Mouse (Mus musculus) layer of hippocampus, adult 2 months (tissue): ENCODE data around the gene Olfr1040. TPM values are rescaled to one million over a fixed set of nuclear protein-coding genes. Genes with fewer than 3 reads are reported as not detected.
"Not testable (repeated sequence)": the region's sequence is repeated elsewhere in the genome, so short reads cannot be mapped to it uniquely, and the experiment has no call there.

Experiments
- DNase-seq, 2 experiments: peaks; one replicate each; pipeline ENCODE4 v3.0.0; 2022; ENCODE audit warnings: low spot score in 2 of 2
- H3K27ac ChIP-seq: fragments of 200-600 bp; 2 replicates; pipeline ENCODE4 v1.8.1; 2022
- H3K4me3 ChIP-seq: fragments of 200-600 bp; 2 replicates; pipeline ENCODE4 v1.8.1; 2022; ENCODE audit warnings: mild to moderate bottlenecking
- CTCF ChIP-seq: fragments of 200-600 bp; conservative IDR thresholded peaks from 2 replicates; pipeline ENCODE4 v1.8.1; 2022; ENCODE audit warnings: antibody characterized with exemption, mild to moderate bottlenecking, moderate library complexity
- long read RNA-seq, 2 experiments: library from polyadenylated mRNA; stranded (forward); transcript quantifications; one replicate each; pipeline ENCODE4 v2.0.0; 2021; ENCODE audit warnings: borderline mapping rate in 2 of 2
- total RNA-seq, 2 experiments: library from RNA; stranded (reverse); gene quantifications; 2 replicates each; pipeline ENCODE4 v1.2.3; 2021

Gene Olfr1040
- not detected for total RNA-seq
- long read RNA-seq, experiment 1 = 0 reads
- long read RNA-seq, experiment 2 = 0 reads

DNA sequence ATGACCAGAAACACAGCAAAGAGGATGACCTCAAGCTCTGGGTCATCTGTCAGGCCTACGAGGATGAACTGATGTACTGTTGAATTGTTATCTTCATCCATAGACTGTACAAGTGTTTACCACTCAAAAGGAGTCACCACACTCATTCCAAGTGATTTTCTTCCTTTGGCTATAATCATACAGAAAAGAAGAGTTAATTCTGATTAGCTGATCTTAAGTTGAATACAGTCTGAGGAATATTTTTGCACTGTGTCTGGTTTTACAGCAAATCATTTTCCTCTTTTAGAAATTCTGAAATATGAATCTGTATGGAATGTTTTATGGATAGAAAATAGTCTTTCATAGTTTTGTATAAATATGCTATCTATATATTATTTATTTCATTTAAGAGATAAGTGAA, at the start of gene Olfr1040:
Gene Olfr1040, minus strand, starts transcription at position 101 of the 400 bp plus-strand sequence.
- TF ChIP-seq CTCF = no peak
- Histone ChIP-seq H3K4me3 (no peak within 1 kb of the TSS), H3K27ac (no peak within 1 kb of the TSS)
- no peak for DNase-seq

DNA sequence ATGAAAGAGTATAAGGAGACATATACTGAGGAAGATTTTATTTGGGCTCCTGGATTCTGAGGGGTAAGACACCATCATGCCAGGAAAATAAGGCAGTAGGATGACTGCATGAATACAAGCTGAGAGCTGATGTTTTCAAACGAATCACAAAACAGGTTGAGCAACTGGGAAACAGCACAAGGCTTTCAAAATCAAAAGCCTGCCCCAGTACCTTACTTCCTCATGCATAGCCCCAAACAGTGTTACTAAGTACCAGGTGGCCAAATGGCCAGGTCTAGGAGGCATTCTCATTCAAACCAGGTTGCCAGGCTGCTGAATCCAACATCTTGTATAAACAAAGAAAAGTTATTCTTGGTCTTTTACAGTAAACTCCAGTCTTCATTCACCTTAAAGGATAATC, 49.3 kb upstream of the Olfr1040 start:
- no peak overlapping the region for H3K27ac ChIP-seq
- no peak for TF ChIP-seq CTCF
- no peak overlapping the region for H3K4me3 ChIP-seq
- no peak for DNase-seq

DNA sequence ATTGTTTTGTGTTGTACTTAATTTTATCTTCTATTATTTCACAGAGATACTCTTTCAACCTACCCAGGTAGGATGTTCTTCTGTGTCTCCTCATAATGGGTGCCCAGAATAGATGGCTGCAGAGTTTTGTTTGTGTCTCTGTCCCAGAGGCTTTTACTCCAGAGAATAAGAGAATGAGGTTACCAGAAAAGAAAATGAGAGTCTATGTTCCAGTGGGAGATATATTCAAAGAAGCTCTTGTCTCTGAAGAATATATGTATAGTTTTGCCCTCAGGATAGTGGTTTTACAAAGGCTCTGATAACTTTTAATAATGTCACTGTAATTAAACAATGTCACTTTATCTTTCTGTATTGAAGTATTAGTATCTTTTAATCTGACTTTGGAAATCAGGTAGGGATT, 39.1 kb upstream of the Olfr1040 start, which contains the start of gene Olfr52:
Gene Olfr52, minus strand, starts transcription at position 101 of the 400 bp plus-strand sequence.
- DNase-seq = no peak
- Histone ChIP-seq H3K27ac (no peak within 1 kb of the TSS), H3K4me3 (no peak within 1 kb of the TSS)
- no peak for TF ChIP-seq CTCF

DNA sequence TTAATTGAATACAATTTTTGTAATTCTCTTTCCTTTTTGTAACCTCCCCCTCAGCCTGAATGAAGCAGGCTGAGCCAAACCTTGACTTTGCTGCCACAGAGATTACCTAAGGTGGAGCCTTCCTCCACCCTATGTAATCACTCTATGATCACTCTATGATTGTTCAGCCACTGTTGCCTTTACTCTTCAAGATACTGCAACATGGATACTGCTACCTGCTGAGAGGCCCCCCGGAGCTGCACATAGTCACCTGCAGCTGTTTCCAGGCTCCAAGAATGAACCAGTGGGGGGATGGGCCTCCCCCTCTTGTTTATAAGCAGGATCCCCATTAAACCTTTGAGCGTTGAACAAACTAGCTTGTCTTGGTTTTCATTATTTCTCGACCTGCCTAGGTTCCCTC, 33.4 kb upstream of the Olfr1040 start:
- no peak for DNase-seq
- Histone ChIP-seq H3K27ac (no peak overlapping the region), H3K4me3 (no peak overlapping the region)
- no peak for TF ChIP-seq CTCF

DNA sequence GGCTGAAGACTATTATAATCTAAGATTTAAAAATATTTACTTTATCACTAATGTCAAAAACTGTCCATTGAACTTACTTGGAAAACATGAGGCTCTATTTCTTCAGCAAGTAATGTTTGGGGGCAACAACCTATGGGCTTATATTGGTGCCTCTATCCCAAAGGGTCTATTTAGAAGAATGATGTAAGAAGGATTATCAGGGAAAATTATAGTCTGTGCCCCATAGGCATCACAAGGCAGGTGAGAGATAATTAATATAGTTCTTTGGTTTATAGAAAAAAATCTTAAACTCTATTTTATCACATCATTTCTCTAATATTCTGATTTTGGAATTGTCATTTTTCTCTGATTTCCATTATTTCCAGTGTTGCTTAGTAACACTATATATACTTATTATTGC, 31.2 kb upstream of the Olfr1040 start, which contains the start of gene Olfr1044:
Gene Olfr1044, minus strand, starts transcription at position 101 of the 400 bp plus-strand sequence.
- no peak within 1 kb of the TSS for H3K4me3 ChIP-seq
- H3K27ac ChIP-seq = no peak within 1 kb of the TSS
- DNase-seq = no peak
- TF ChIP-seq CTCF = no peak

DNA sequence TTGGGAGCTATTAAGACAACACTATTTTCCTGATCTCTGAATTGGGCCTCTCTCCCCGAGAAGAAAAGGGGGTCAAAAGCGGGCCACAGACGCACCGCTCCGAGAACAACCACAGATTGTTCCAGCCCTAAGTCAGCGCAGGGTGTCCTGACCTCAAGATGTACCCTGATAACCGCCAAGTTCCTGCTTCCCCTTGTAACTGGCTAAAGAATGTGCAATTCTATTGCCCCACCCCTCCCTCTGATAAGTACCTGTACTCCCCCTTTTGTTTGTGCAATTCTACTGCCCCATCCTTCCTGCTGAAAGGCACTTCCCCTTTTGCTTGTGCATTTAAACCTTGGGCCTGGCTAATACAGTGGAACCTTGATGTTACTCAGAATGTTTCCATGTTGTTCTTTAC, 28.9 kb upstream of the Olfr1040 start:
- not testable (repeated sequence) for H3K4me3 ChIP-seq, DNase-seq, H3K27ac ChIP-seq

DNA sequence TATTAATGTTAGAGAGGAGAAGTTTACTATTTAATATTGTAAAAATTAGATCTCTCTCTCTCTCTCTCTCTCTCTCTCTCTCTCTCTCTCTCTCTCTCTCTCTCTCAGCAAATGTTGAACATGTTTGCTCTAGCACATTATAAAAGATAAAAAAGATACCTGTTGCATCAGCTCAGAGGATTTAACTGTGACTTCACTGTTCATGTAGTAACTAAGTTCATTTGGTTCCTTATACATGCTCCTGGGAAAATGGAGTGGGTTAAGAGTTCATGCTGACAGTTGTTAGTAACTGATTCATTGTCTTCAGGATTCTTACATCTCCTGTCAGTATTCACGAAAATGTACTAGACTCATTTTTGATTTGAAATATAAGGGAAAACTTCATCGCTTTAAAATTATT, 20.9 kb upstream of the Olfr1040 start, which contains the start of gene Olfr1043:
Gene Olfr1043, minus strand, starts transcription at position 101 of the 400 bp plus-strand sequence.
- H3K4me3 ChIP-seq = no peak within 1 kb of the TSS
- no peak for TF ChIP-seq CTCF
- no peak for DNase-seq
- H3K27ac ChIP-seq = no peak within 1 kb of the TSS

DNA sequence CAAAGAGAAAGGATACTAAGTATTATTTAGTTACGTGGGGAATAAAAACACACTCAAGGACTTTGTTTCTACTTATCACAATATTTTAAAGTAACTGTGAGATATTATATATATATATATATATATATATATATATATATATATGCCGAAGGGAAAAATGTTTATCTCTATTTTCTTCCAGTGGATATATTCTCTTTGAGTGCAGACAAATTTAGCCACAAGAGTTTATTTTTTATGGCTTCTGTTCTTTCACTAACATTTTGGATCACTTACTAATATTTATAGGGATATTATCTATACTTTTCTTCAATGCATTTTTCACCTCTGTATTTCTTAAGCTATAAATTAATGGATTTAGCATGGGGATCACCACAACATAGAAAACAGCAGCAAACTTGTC, 15.2 kb upstream of the Olfr1040 start, which contains the start of gene Olfr1042:
Gene Olfr1042, minus strand, starts transcription at position 101 of the 400 bp plus-strand sequence.
- Histone ChIP-seq H3K27ac (no peak within 1 kb of the TSS), H3K4me3 (no peak within 1 kb of the TSS)
- no peak for TF ChIP-seq CTCF
- no peak for DNase-seq

DNA sequence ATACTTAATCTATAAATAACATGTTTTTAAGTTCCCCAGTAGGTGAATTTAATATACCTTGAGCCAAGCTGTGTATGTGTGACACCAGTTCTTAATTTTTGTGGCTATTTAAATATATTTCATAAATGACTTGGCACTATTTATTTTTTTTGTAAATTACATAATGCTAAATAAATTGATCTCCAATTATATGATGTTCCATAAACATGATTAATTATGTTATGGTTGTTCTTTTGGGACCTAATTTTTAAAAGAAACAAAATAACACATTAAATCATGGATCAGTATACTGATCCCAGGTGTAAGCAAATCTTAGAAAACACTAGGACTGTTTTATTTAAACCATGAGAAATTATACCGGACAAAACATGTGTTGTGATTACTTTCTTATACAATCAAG, 10.7 kb downstream of the Olfr1040 start, which contains the start of gene Olfr1039:
Gene Olfr1039, minus strand, starts transcription at position 101 of the 400 bp plus-strand sequence.
- DNase-seq = no peak
- H3K4me3 ChIP-seq = no peak within 1 kb of the TSS
- TF ChIP-seq CTCF = no peak
- no peak within 1 kb of the TSS for H3K27ac ChIP-seq

Other genes with a start within 250 kb of the Olfr1040 start
- gene Olfr1024, start 241.7 kb downstream of the Olfr1040 start, total RNA-seq = not detected
- gene Olfr1025-ps1, start 231.5 kb downstream of the Olfr1040 start, total RNA-seq = not detected
- gene Olfr1026, start 225.2 kb downstream of the Olfr1040 start, total RNA-seq = not detected
- under 1 TPM in 1 of 2 experiments, not detected in 1; 0.10 TPM for gene Olfr1028, start 196.3 kb downstream of the Olfr1040 start, total RNA-seq
- not detected for gene Olfr1029, start 172.8 kb downstream of the Olfr1040 start, total RNA-seq
- gene Olfr1030, start 167.5 kb downstream of the Olfr1040 start, total RNA-seq = not detected
- gene Olfr1031, start 156.4 kb downstream of the Olfr1040 start, total RNA-seq = not detected
- not detected for gene Olfr1032, start 141.2 kb downstream of the Olfr1040 start, total RNA-seq
- not detected for gene Olfr1033, start 126.1 kb downstream of the Olfr1040 start, total RNA-seq
- gene Olfr1034, start 100.9 kb downstream of the Olfr1040 start, total RNA-seq = not detected
- not detected for gene Olfr1036, start 72.7 kb downstream of the Olfr1040 start, total RNA-seq
- gene Olfr1037, start 59.3 kb downstream of the Olfr1040 start, total RNA-seq = not detected
- not detected for gene Olfr1039, start 10.8 kb downstream of the Olfr1040 start, total RNA-seq
- not detected for gene Olfr1042, start 15.1 kb upstream of the Olfr1040 start, total RNA-seq
- not detected for gene Olfr1043, start 20.8 kb upstream of the Olfr1040 start, total RNA-seq
- not detected for gene Olfr1044, start 31.1 kb upstream of the Olfr1040 start, total RNA-seq
- not detected for gene Olfr52, start 39.0 kb upstream of the Olfr1040 start, total RNA-seq
- not detected for gene Olfr1045, start 56.3 kb upstream of the Olfr1040 start, total RNA-seq
- gene Olfr1046, start 72.6 kb upstream of the Olfr1040 start, total RNA-seq = not detected
- not detected for gene Olfr1047, start 84.7 kb upstream of the Olfr1040 start, total RNA-seq
- gene Olfr1048, start 93.6 kb upstream of the Olfr1040 start, total RNA-seq = not detected
- not detected for gene Olfr1049, start 111.6 kb upstream of the Olfr1040 start, total RNA-seq
- gene Olfr1051, start 132.4 kb upstream of the Olfr1040 start, total RNA-seq = not detected
- not detected for gene Olfr1052, start 145.7 kb upstream of the Olfr1040 start, total RNA-seq
- not detected for gene Olfr1053, start 168.6 kb upstream of the Olfr1040 start, total RNA-seq
- gene Olfr1054, start 188.7 kb upstream of the Olfr1040 start, total RNA-seq = not detected
- not detected for gene Olfr1055, start 203.6 kb upstream of the Olfr1040 start, total RNA-seq
- not detected for gene Olfr1056, start 215.7 kb upstream of the Olfr1040 start, total RNA-seq
- gene Olfr1057, start 231.7 kb upstream of the Olfr1040 start, total RNA-seq = not detected
- gene Olfr1058, start 241.8 kb upstream of the Olfr1040 start, total RNA-seq = not detected